Mouse (Mus musculus): Measurements from ENCODE around the gene Sdk1. TPM values are rescaled to one million over a fixed set of nuclear protein-coding genes. Genes with fewer than 3 reads are reported as not detected.

Gene Sdk1
- total RNA-seq, 2 experiments from 2014 or later = 1.2 to 1.5 TPM

- intact Hi-C loops (cut with DNase I) = no loop called here
These were observed 486.7 kb downstream of the Sdk1 start for GRCm38 (mm10) chr5:141727968-141728367.

GRCm38 (mm10) chr5:141730006-141730405 is 488.7 kb downstream of the Sdk1 start:
- no peak for DNase-seq
- intact Hi-C loops (cut with DNase I) = no loop called here

More at GRCm38 (mm10) chr5:141727968-141728367, 486.7 kb downstream of the Sdk1 start:
- DNase-seq = no peak

- no peak for DNase-seq
- intact Hi-C loops (cut with DNase I) = no loop called here
These were observed 497.4 kb downstream of the Sdk1 start for GRCm38 (mm10) chr5:141738725-141739124.

GRCm38 (mm10) chr5:141748793-141749192 is 507.5 kb downstream of the Sdk1 start:
- intact Hi-C loops (cut with DNase I) = no loop called here
- no peak for DNase-seq

GRCm38 (mm10) chr5:141754278-141754677 is 513.0 kb downstream of the Sdk1 start:
- no peak for DNase-seq
- intact Hi-C loops (cut with DNase I) = no loop called here

- intact Hi-C loops (cut with DNase I) = no loop called here
- no peak for DNase-seq
These were observed 517.6 kb downstream of the Sdk1 start for GRCm38 (mm10) chr5:141758885-141759284.

- intact Hi-C loops (cut with DNase I) = no loop called here
- no peak for DNase-seq
These were observed 522.8 kb downstream of the Sdk1 start for GRCm38 (mm10) chr5:141764111-141764510.

GRCm38 (mm10) chr5:141768761-141769515 is 527.6 kb downstream of the Sdk1 start:
- intact Hi-C loops (cut with DNase I) = no loop called here
- DNase-seq = no peak

GRCm38 (mm10) chr5:141771516-141771915 is 530.2 kb downstream of the Sdk1 start:
- intact Hi-C loops (cut with DNase I) = no loop called here
- no peak for DNase-seq

GRCm38 (mm10) chr5:141778231-141778630 is 536.9 kb downstream of the Sdk1 start:
- intact Hi-C loops (cut with DNase I) = no loop called here
- no peak for DNase-seq

- no peak for DNase-seq
These were observed 539.9 kb downstream of the Sdk1 start for GRCm38 (mm10) chr5:141781142-141781541.

GRCm38 (mm10) chr5:141782330-141782729 is 541.0 kb downstream of the Sdk1 start:
- intact Hi-C loops (cut with DNase I) = no loop called here

More at GRCm38 (mm10) chr5:141781142-141781541, 539.9 kb downstream of the Sdk1 start:
- intact Hi-C loops (cut with DNase I) = no loop called here

GRCm38 (mm10) chr5:141783516-141783915 is 542.2 kb downstream of the Sdk1 start:
- intact Hi-C loops (cut with DNase I) = no loop called here
- no peak for DNase-seq

More at GRCm38 (mm10) chr5:141782330-141782729, 541.0 kb downstream of the Sdk1 start:
- DNase-seq = no peak

GRCm38 (mm10) chr5:141793926-141794325 is 552.6 kb downstream of the Sdk1 start:
- DNase-seq = no peak
- intact Hi-C loops (cut with DNase I) = no loop called here

GRCm38 (mm10) chr5:141823823-141824330 is 582.6 kb downstream of the Sdk1 start:
- intact Hi-C loops (cut with DNase I) = no loop called here
- DNase-seq = no peak

GRCm38 (mm10) chr5:141824739-141825379 is 583.6 kb downstream of the Sdk1 start:
- intact Hi-C loops (cut with DNase I) = no loop called here

GRCm38 (mm10) chr5:141835566-141835965 is 594.3 kb downstream of the Sdk1 start:
- no peak for DNase-seq
- intact Hi-C loops (cut with DNase I) = no loop called here

More at GRCm38 (mm10) chr5:141824739-141825379, 583.6 kb downstream of the Sdk1 start:
- no peak for DNase-seq

- intact Hi-C loops (cut with DNase I) = no loop called here
- DNase-seq = no peak
These were observed 595.7 kb downstream of the Sdk1 start for GRCm38 (mm10) chr5:141836892-141837455.

GRCm38 (mm10) chr5:141844701-141845100 is 603.4 kb downstream of the Sdk1 start:
- DNase-seq = no peak
- intact Hi-C loops (cut with DNase I) = no loop called here

GRCm38 (mm10) chr5:141847686-141848085 is 606.4 kb downstream of the Sdk1 start:
- peak in 1 of 2 experiments; percentile 19 for DNase-seq
- intact Hi-C loops (cut with DNase I) = no loop called here

- peak in 1 of 2 experiments; percentile 16 for DNase-seq
These were observed 610.9 kb downstream of the Sdk1 start for GRCm38 (mm10) chr5:141852175-141852574.

More at GRCm38 (mm10) chr5:141852175-141852574, 610.9 kb downstream of the Sdk1 start:
- intact Hi-C loops (cut with DNase I) = no loop called here
